Mouse (Mus musculus) E14TG2a.4 (cell line): ENCODE measurements around the gene Saxo2.

Experiments
- CTCF ChIP-seq: conservative IDR thresholded peaks from 2 replicates; pipeline ENCODE4 v1.5.1; 2014; ENCODE audit warnings: low read length
- NANOG ChIP-seq: IDR thresholded peaks from 2 replicates; pipeline ENCODE4 v1.6.1; 2014; ENCODE audit warnings: borderline replicate concordance, low read length, mixed read lengths
- POU5F1 ChIP-seq: IDR thresholded peaks from 2 replicates; pipeline ENCODE4 v1.6.1; 2014; ENCODE audit warnings: low read length, borderline replicate concordance

GRCm38 (mm10) chr7:82605425-82605824 lies 42.9 kb downstream of the Saxo2 start:
- no peak for TF ChIP-seq CTCF
- no peak for TF ChIP-seq POU5F1
- TF ChIP-seq NANOG, result no peak
